Mouse (Mus musculus) hematopoietic stem cell, adult 5-6 weeks (primary cell): Measurements from ENCODE around the gene Slc9a2. TPM values are rescaled to one million over a fixed set of nuclear protein-coding genes. Genes with fewer than 3 reads are reported as not detected.

Experiments used
- ATAC-seq, 2 experiments: fragments of 125-278 bp in 1 of 2; replicated peaks in 1 of 2; 2 replicates each; pipeline ENCODE4 v1.8.0; 2016 to 2017; ENCODE audit warnings: inconsistent platforms in 2 of 2, mild to moderate bottlenecking in 2 of 2, moderate number of reproducible peaks in 2 of 2, low read depth in 1 of 2, moderate TSS enrichment in 1 of 2; ENCODE audit not compliant: low FRiP score in 2 of 2, poor library complexity in 2 of 2, severe bottlenecking in 2 of 2, insufficient read depth in 1 of 2, low TSS enrichment in 1 of 2
- total RNA-seq: library from RNA; stranded (forward); fragments of 172-1452, 232-1000 nt; gene quantifications from 2 replicates; pipeline ENCODE4 v1.2.3, GENCODE M21; 2017

The Slc9a2 gene
- total RNA-seq, 1 experiment from 2014 or later: 0.69 TPM

- ATAC-seq: no peak
Measured at GRCm38 (mm10) chr1:40804118-40804517, 123.7 kb downstream of the Slc9a2 start.

GRCm38 (mm10) chr1:40805351-40805750 is 125.0 kb downstream of the Slc9a2 start, which contains the start of gene Tmem182:
Gene Tmem182, plus strand, starts transcription at chr1:40805601.
- no peak for ATAC-seq

- ATAC-seq: no peak
Measured at GRCm38 (mm10) chr1:40805891-40806290, 125.5 kb downstream of the Slc9a2 start.

- no peak for ATAC-seq
Measured at GRCm38 (mm10) chr1:40808643-40809042, 128.3 kb downstream of the Slc9a2 start.

- ATAC-seq: no peak
Measured at GRCm38 (mm10) chr1:40815071-40815845, 134.9 kb downstream of the Slc9a2 start.

Other genes with a start within 250 kb of the Slc9a2 start
- 13.3 and 17.0 TPM in 2 replicates for gene Il18r1, start 215.0 kb upstream of the Slc9a2 start, total RNA-seq
- gene Il18rap, start 165.2 kb upstream of the Slc9a2 start, total RNA-seq: 40.3 and 72.9 TPM in 2 replicates
- not detected in 2 replicates for gene Slc9a4, start 100.5 kb upstream of the Slc9a2 start, total RNA-seq
- gene Mfsd9, start 110.1 kb downstream of the Slc9a2 start, total RNA-seq: 1.7 and 3.6 TPM in 2 replicates
- gene Tmem182, start 125.0 kb downstream of the Slc9a2 start, total RNA-seq: not detected in 2 replicates